Mouse (Mus musculus): ENCODE data around the gene Phc2. TPM values are rescaled to one million over a fixed set of nuclear protein-coding genes. Genes with fewer than 3 reads are reported as not detected.

The Phc2 gene
- polyA plus RNA-seq, 1 experiment from 2014 or later = 19.4 TPM

DNA sequence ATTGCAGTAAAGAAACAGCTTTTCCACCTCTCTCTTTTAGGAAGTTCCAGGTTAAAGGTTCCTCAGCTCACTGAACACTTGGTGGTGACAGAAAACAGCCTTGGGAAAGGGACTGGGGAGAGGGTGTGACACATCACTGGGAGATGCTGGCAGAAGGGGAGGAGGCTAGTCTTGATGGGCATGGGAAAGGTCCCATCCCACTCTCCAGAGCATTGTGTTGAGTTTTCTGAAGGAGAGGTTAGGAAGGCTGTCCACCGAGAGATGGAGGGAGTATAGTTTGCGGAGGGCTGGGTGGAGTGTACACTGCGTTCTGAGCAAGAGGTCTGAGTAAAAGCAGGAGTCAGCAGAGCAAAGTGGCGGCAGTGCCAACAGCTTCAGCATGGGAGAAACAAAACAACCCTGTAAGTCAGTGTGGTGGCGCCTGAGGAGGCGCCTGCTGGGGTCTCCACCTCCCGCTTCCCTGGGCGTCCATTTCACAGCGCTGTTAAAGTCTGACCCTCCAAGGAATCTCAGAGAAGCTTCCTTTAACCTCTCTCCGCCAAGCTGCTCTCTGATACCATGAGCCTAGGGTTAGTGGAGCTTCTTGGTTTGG is 88.0 kb downstream of the Phc2 start:
- WGBS = 42% methylated on average over 10 of the region's 10 CpGs
- H3K36me3 ChIP-seq (ENCODE audit: insufficient read depth, low read length) = peaks cover 46% of the 10 kb centered on the region
- H3K4me3 ChIP-seq (ENCODE audit: low read length) = no peak overlapping the region
- H3K27ac ChIP-seq (ENCODE audit: low read length) = peak overlapping the region; percentile 10; the same call in 1 of the 2 replicates
- no peak overlapping the region for H3K9ac ChIP-seq (replicated peaks; ENCODE audit: low read length)
- no peak overlapping the region for H3K4me2 ChIP-seq (replicated peaks; ENCODE audit: low read depth, low read length)
- ATAC-seq (ENCODE audit: low FRiP score, low TSS enrichment) = no peak; the same call in 1 of the 2 replicates
- H3K4me1 ChIP-seq (ENCODE audit: insufficient read depth, low read length) = peaks cover 35% of the 10 kb centered on the region
- H3K27me3 ChIP-seq (ENCODE audit: insufficient read depth, low read length) = no peaks in the 10 kb centered on the region
- H3K9me3 ChIP-seq (ENCODE audit: low read length) = no peaks in the 10 kb centered on the region

DNA sequence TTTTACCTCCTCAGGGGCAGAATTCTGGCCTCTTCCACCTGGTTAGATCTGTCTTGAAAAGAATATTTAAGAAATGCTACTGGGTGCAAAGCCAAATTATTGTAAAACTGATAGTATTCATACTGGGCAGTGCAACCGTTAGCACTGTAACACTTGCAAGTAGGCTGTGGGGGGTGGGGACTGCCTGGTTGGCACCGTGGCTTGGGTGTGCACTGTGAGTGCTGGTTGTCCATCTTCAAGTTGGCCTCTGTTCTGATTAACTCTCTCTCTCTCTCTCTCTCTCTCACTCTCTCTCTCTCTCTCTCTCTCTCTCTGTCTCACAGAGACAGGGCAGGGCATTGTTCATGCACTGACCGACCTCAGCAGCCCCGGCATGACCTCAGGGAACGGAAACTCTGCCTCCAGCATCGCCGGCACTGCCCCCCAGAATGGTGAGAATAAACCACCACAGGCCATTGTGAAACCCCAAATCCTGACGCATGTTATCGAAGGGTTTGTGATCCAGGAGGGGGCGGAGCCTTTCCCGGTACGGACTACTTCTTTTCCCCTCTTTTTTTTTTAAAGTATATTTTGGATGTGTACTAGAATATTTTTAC is 88.6 kb downstream of the Phc2 start:
- H3K36me3 ChIP-seq (ENCODE audit: insufficient read depth, low read length) = peaks cover 52% of the 10 kb centered on the region
- 83% methylated on average over 12 of the region's 12 CpGs for WGBS
- H3K4me2 ChIP-seq (replicated peaks; ENCODE audit: low read depth, low read length) = no peak overlapping the region
- ATAC-seq (ENCODE audit: low FRiP score, low TSS enrichment) = no peak
- H3K27me3 ChIP-seq (ENCODE audit: insufficient read depth, low read length) = no peaks in the 10 kb centered on the region
- no peak overlapping the region for H3K9ac ChIP-seq (replicated peaks; ENCODE audit: low read length)
- H3K4me3 ChIP-seq (ENCODE audit: low read length) = no peak overlapping the region
- H3K9me3 ChIP-seq (ENCODE audit: low read length) = no peaks in the 10 kb centered on the region
- no peak overlapping the region for H3K27ac ChIP-seq (ENCODE audit: low read length)
- H3K4me1 ChIP-seq (ENCODE audit: insufficient read depth, low read length) = peaks cover 28% of the 10 kb centered on the region

DNA sequence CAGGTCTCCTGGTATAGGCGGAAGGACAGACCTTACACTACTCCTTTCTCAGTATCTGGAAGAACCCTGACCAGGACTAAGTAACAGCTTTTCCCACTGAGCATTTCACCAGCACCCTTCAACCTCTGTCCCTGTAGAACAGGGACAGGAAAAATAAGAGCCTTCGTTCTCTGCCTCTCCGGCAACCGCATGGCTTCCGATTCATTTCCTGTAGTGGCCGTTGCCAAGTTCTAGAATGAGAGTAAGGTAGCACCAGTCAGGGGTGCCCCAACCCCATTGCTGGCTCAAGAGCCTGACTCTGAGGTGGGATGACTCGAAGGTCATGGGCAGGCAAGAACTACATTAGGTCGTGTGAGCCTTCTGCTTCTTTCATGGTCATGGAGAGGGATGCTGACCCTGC is 90.7 kb downstream of the Phc2 start:
- Histone ChIP-seq H3K36me3 (ENCODE audit: insufficient read depth, low read length) (peaks cover 70% of the 10 kb centered on the region), H3K4me3 (ENCODE audit: low read length) (no peak overlapping the region), H3K4me2 (replicated peaks; ENCODE audit: low read depth, low read length) (no peak overlapping the region), H3K4me1 (ENCODE audit: insufficient read depth, low read length) (peaks cover 24% of the 10 kb centered on the region; the same call in 1 of the 2 replicates), H3K27ac (ENCODE audit: low read length) (no peak overlapping the region), H3K27me3 (ENCODE audit: insufficient read depth, low read length) (no peaks in the 10 kb centered on the region), H3K9ac (replicated peaks; ENCODE audit: low read length) (no peak overlapping the region), H3K9me3 (ENCODE audit: low read length) (no peaks in the 10 kb centered on the region)
- no peak for ATAC-seq (ENCODE audit: low FRiP score, low TSS enrichment)
- 78% methylated on average over 8 of the region's 8 CpGs for WGBS

DNA sequence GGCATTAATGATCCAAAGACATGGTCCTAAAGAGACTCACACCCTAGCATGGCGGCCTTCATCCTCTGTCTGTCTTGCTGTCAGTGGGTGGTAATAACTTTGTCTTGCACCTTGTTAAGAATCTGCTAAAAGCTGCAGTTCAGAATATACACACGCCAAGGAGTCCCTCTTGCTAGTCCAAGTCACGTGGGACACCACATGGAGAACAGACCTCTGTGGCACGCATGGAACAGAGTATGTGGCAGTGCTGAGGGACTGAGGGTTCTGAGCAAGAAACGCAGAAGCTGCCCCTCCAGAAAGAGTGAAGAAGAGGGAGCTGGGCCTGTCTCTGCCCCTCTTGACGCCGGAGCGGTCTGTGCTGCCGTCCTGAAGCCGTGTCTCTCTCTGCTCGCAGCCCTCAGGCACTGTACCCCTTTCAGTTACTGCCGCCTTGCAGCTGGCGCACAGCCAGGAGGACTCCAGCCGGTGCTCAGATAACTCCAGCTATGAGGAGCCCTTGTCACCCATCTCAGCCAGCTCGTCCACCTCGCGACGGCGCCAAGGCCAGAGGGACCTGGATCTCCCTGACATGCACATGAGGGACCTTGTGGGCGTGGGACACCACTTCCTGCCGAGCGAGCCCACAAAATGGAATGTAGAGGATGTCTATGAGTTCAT is 93.2 kb downstream of the Phc2 start:
- H3K9ac ChIP-seq (replicated peaks; ENCODE audit: low read length) = no peak overlapping the region
- H3K27me3 ChIP-seq (ENCODE audit: insufficient read depth, low read length) = no peaks in the 10 kb centered on the region
- H3K4me2 ChIP-seq (replicated peaks; ENCODE audit: low read depth, low read length) = no peak overlapping the region
- no peaks in the 10 kb centered on the region for H3K9me3 ChIP-seq (ENCODE audit: low read length)
- peaks cover 93% of the 10 kb centered on the region for H3K36me3 ChIP-seq (ENCODE audit: insufficient read depth, low read length)
- WGBS = 84% methylated on average over 22 of the region's 22 CpGs
- peaks cover 3% of the 10 kb centered on the region; the same call in 1 of the 2 replicates for H3K4me1 ChIP-seq (ENCODE audit: insufficient read depth, low read length)
- H3K4me3 ChIP-seq (ENCODE audit: low read length) = no peak overlapping the region
- no peak overlapping the region for H3K27ac ChIP-seq (ENCODE audit: low read length)
- no peak for ATAC-seq (ENCODE audit: low FRiP score, low TSS enrichment)

DNA sequence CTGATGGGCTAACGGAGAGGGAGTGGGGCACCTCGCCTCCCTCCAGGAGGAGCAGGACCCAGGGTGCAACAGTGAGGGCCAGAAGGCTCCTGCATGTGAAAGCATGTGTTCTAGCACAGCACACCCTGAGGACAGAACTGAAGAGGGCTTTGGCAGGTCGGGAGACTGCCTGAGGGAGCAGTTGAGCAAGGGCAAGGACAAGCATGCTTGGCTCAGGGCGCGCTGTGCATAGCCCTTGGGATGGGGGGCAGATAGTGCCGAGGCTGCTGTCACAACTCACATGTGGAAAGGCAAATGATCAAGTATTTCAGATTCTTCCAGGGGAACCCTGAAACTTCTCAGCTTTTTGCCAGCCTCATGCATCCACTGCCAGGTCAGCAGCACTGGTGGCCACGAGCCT is 93.8 kb downstream of the Phc2 start:
- Histone ChIP-seq H3K9me3 (ENCODE audit: low read length) (no peaks in the 10 kb centered on the region), H3K4me1 (ENCODE audit: insufficient read depth, low read length) (no peaks in the 10 kb centered on the region), H3K27me3 (ENCODE audit: insufficient read depth, low read length) (no peaks in the 10 kb centered on the region), H3K4me2 (replicated peaks; ENCODE audit: low read depth, low read length) (no peak overlapping the region), H3K4me3 (ENCODE audit: low read length) (no peak overlapping the region), H3K9ac (replicated peaks; ENCODE audit: low read length) (no peak overlapping the region), H3K27ac (ENCODE audit: low read length) (no peak overlapping the region), H3K36me3 (ENCODE audit: insufficient read depth, low read length) (peaks cover 93% of the 10 kb centered on the region)
- ATAC-seq (ENCODE audit: low FRiP score, low TSS enrichment) = no peak
- whole genome bisulfite sequencing = 94% methylated on average over 7 of the region's 7 CpGs

DNA sequence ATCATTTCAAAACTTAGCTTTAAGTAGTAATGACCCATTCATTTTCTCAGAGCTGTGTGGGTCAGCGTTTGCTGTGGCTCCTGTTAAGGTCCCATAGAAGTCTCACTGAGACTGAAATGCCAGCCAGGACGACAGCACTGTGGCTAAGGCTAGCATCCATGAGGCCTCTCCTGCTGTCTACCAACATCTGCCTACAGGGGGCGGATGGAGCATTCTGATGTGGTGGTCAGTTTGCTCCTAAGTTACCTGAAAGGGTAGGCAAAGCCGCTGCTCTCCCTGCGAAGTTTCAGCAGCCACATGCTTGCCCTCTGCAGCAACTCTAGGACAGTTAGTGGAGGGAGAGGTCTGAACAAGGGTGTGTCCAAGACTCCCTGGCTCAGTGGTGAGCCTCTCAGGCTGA is 96.5 kb downstream of the Phc2 start:
- Histone ChIP-seq H3K9ac (replicated peaks; ENCODE audit: low read length) (no peak overlapping the region), H3K4me1 (ENCODE audit: insufficient read depth, low read length) (no peaks in the 10 kb centered on the region), H3K27me3 (ENCODE audit: insufficient read depth, low read length) (no peaks in the 10 kb centered on the region), H3K4me2 (replicated peaks; ENCODE audit: low read depth, low read length) (no peak overlapping the region), H3K9me3 (ENCODE audit: low read length) (no peaks in the 10 kb centered on the region), H3K27ac (ENCODE audit: low read length) (no peak overlapping the region), H3K36me3 (ENCODE audit: insufficient read depth, low read length) (peaks cover 73% of the 10 kb centered on the region), H3K4me3 (ENCODE audit: low read length) (no peak overlapping the region)
- WGBS = 65% methylated on average over 5 of the region's 5 CpGs
- no peak for ATAC-seq (ENCODE audit: low FRiP score, low TSS enrichment)

DNA sequence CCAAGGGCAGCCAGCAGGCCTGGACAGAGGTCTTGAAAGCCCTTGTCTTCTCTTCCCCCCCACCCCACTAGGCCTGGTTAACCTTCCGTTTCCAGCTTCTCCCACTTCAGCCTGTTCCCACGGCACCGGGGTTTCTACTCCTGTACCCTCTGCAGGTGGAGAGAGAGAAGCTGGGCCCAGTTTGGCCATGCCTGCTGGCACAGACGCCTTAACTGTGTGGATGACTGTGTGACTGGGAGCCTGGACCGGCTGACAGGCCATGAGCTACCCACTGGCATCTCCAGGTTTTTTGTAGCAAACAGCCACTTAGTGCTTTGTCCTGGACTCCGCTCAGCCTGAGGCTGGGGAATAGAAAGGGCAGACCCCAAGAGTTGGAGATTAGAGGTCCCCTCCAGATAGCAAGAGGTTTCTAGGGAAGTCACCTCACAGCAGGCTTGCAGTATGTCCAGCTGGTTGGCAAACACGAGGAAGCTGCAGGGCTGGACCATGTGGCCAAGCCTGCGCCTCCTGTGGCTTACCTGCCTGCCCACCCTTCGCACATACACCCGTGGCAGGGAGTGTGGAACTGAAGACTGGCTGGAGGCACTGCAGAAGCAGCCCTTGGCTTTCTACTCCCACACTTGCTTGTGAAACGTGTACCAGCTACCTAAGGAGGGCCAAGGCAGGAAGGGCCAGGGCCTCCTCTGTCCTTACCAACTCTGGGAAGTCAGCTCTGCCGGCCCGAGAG is 97.7 kb downstream of the Phc2 start:
- Histone ChIP-seq H3K4me3 (ENCODE audit: low read length) (no peak overlapping the region), H3K27me3 (ENCODE audit: insufficient read depth, low read length) (no peaks in the 10 kb centered on the region), H3K27ac (ENCODE audit: low read length) (no peak overlapping the region), H3K9me3 (ENCODE audit: low read length) (no peaks in the 10 kb centered on the region), H3K4me1 (ENCODE audit: insufficient read depth, low read length) (no peaks in the 10 kb centered on the region), H3K36me3 (ENCODE audit: insufficient read depth, low read length) (peaks cover 61% of the 10 kb centered on the region), H3K9ac (replicated peaks; ENCODE audit: low read length) (no peak overlapping the region), H3K4me2 (replicated peaks; ENCODE audit: low read depth, low read length) (no peak overlapping the region)
- ATAC-seq (ENCODE audit: low FRiP score, low TSS enrichment) = no peak
- WGBS = 83% methylated on average over 13 of the region's 13 CpGs

DNA sequence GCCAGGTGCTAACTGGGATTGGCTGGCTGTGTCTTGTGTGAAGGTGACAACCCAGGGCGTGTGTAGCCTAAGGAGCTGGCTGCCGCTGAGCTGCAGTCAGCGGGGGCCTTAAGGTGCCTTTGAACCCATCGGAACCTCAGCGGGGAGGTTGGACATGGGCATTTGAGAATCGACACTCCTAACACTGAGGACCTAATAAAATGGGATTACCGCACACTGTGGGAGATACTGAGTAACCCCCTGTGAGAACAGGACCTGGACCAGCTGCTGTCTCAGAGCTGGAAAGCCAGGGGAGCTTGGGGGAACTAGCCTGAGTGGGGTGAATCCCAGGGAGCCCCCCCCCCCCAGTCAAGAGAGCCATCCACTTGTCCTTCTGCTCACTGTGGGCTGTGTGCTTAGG is 99.1 kb downstream of the Phc2 start:
- ATAC-seq (ENCODE audit: low FRiP score, low TSS enrichment) = no peak
- Histone ChIP-seq H3K27ac (ENCODE audit: low read length) (no peak overlapping the region), H3K4me1 (ENCODE audit: insufficient read depth, low read length) (peaks cover 2% of the 10 kb centered on the region; the same call in 1 of the 2 replicates)

DNA sequence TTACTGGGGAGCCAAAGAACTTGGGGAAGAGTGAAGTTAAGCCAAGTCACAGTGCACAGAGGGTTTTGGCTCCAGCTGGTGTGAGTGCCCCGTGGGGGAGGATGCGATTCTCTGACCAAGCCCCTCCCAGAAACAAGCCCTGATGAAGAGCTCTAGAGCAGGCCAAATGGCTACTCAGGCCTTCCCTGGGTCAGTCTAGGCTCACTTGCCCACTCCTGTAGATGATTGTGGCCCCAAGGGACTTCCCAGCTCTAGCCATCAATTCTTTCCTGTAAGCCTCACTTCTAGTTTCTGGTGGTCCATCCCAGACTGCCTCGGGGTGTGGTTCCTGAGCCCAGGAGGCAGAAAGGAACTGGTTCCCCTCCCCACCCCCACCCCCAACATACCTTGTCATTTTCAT is 100.6 kb downstream of the Phc2 start, which contains the start of gene A3galt2:
TSS of gene A3galt2 (plus strand) at position 301 of the 400 bp plus-strand sequence.
- 53% methylated on average over 3 of the region's 3 CpGs for WGBS
- Histone ChIP-seq H3K27me3 (ENCODE audit: insufficient read depth, low read length) (no peaks in the 10 kb centered on the region), H3K9ac (replicated peaks; ENCODE audit: low read length) (no peak within 1 kb of the TSS), H3K4me2 (replicated peaks; ENCODE audit: low read depth, low read length) (no peak within 1 kb of the TSS), H3K4me3 (ENCODE audit: low read length) (no peak within 1 kb of the TSS), H3K9me3 (ENCODE audit: low read length) (no peaks in the 10 kb centered on the region), H3K36me3 (ENCODE audit: insufficient read depth, low read length) (peaks cover 35% of the 10 kb centered on the region), H3K4me1 (ENCODE audit: insufficient read depth, low read length) (peaks cover 10% of the 10 kb centered on the region; the same call in 1 of the 2 replicates), H3K27ac (ENCODE audit: low read length) (no peak within 1 kb of the TSS)
- no peak for ATAC-seq (ENCODE audit: low FRiP score, low TSS enrichment)

More for the DNA sequence above, 99.1 kb downstream of the Phc2 start:
- H3K27me3 ChIP-seq (ENCODE audit: insufficient read depth, low read length) = no peaks in the 10 kb centered on the region
- H3K9me3 ChIP-seq (ENCODE audit: low read length) = no peaks in the 10 kb centered on the region
- H3K4me3 ChIP-seq (ENCODE audit: low read length) = no peak overlapping the region
- WGBS = 80% methylated on average over 7 of the region's 7 CpGs
- H3K4me2 ChIP-seq (replicated peaks; ENCODE audit: low read depth, low read length) = no peak overlapping the region
- H3K9ac ChIP-seq (replicated peaks; ENCODE audit: low read length) = no peak overlapping the region
- H3K36me3 ChIP-seq (ENCODE audit: insufficient read depth, low read length) = peaks cover 48% of the 10 kb centered on the region

Data from kidney, embryonic 16.5 days (tissue).